Mouse (Mus musculus) heart, embryonic 10.5 days (tissue): Measurements from ENCODE around the gene Cdc5l. TPM values are rescaled to one million over a fixed set of nuclear protein-coding genes. Genes with fewer than 3 reads are reported as not detected.
"Not testable (repeated sequence)": the region's sequence is repeated elsewhere in the genome, so short reads cannot be mapped to it uniquely, and the experiment has no call there.

Source experiments
- DNase-seq: peaks from one replicate; pipeline ENCODE4 v3.0.0-alpha.2; 2017; ENCODE audit warnings: low spot score
- H3K27ac ChIP-seq: fragments of 300-500 bp; sonication (generic); 2 replicates; pipeline ENCODE4 v1.5.1; 2016; ENCODE audit warnings: mild to moderate bottlenecking
- H3K27me3 ChIP-seq: fragments of 300-500 bp; sonication (generic); 2 replicates; pipeline ENCODE4 v1.6.1; 2016; ENCODE audit warnings: mild to moderate bottlenecking; ENCODE audit not compliant: poor library complexity, insufficient read depth, severe bottlenecking
- H3K36me3 ChIP-seq: fragments of 300-500 bp; sonication (generic); 2 replicates; pipeline ENCODE4 v1.6.1; 2016; ENCODE audit warnings: mild to moderate bottlenecking, moderate library complexity
- H3K4me1 ChIP-seq: fragments of 300-500 bp; sonication (generic); 2 replicates; pipeline ENCODE4 v1.6.1; 2016; ENCODE audit warnings: mild to moderate bottlenecking
- H3K4me3 ChIP-seq: fragments of 300-500 bp; sonication (generic); 2 replicates; pipeline ENCODE4 v1.5.1; 2016; ENCODE audit warnings: mild to moderate bottlenecking, moderate library complexity
- H3K9me3 ChIP-seq: fragments of 300-500 bp; sonication (generic); 2 replicates; pipeline ENCODE4 v1.6.1; 2016; ENCODE audit warnings: mild to moderate bottlenecking, moderate library complexity
- WGBS: fragments of 180-500 bp; shearing (Covaris S2); methylation state at CpG from one replicate; pipeline ENCODE4 v1.1.7; 2016; 5-methylcytosine and 5-hydroxymethylcytosine counted together
- polyA plus RNA-seq: library from polyadenylated mRNA; unstranded; fragments of >200 nt; fragmentation: Nextera tagmentation; extraction: Ambion mirVana; gene quantifications from 2 replicates; pipeline ENCODE4 v1.2.1, GENCODE M21; 2016

Cdc5l gene
- polyA plus RNA-seq, 1 experiment from 2014 or later, result 62.8 TPM

DNA sequence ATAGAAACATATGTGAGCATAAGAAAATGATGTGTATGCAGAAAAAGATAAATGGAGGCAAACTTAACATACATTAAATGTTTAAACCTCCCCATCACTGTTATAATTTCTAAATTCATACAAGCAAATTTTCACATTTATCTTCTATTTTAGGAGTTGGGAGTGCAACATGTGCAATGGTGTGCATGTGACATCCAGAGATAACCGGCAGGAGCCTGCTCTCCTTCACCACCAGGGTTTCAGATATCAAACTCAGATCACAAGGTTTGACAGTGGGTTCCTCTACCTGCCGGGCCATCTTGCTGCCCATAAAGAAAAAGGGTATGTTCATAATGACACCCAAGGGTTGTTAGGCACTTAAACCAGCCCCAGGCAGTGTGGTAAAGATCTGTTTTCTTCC is 16.1 kb downstream of the Cdc5l start:
- no peaks in the 10 kb centered on the region for H3K27me3 ChIP-seq
- no peaks in the 10 kb centered on the region for H3K4me1 ChIP-seq
- 74% methylated on average over 2 of the region's 2 CpGs for WGBS
- peaks cover 82% of the 10 kb centered on the region for H3K36me3 ChIP-seq
- no peak overlapping the region for H3K27ac ChIP-seq
- H3K4me3 ChIP-seq, result no peak overlapping the region
- DNase-seq, result no peak
- no peaks in the 10 kb centered on the region for H3K9me3 ChIP-seq

DNA sequence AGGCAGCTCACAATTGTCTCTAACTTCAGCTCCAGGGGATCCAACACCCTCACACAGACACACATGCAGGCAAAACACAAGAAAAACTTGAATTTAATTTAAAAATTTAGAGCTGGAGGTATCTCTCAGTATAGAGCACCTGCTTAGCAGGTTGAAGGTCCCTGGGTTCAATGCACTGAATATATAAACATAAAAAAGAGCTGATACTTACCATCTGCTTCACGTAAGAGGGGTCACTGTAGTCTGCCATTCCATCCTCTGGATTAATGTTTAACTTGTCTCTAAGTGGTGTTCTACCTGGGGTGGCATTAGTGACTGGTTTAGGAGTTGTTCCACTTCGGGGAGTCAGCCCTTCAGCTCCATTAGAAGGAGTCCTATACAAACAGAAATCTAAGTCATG is 21.9 kb downstream of the Cdc5l start:
- not testable (repeated sequence) for H3K9me3 ChIP-seq, DNase-seq, H3K27ac ChIP-seq, H3K4me3 ChIP-seq, H3K27me3 ChIP-seq, H3K4me1 ChIP-seq
- H3K36me3 ChIP-seq, result peaks cover 98% of the 10 kb centered on the region
- 90% methylated on average over 2 of the region's 2 CpGs for WGBS

DNA sequence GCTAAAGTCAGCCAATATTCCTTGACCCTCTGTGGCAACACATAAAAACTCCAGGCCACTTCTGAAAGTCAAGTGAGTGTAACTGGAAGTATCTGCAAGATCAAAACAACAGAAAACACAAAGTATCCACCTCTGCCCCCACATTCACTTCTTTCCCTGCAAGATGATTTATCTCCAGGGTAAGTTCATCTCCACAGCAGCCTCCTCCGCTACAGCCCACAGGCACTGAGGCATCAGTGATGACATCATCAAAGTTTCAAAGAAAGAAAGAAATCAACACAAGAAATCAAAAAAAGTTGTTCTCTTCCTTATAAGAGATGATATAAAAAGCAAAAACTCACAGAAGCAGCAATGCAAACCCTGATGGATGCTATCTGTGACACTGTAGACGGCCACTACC is 24.8 kb downstream of the Cdc5l start:
- no peak for DNase-seq
- H3K27me3 ChIP-seq, result no peaks in the 10 kb centered on the region
- peaks cover 90% of the 10 kb centered on the region for H3K36me3 ChIP-seq
- H3K4me3 ChIP-seq, result no peak overlapping the region
- 93% methylated on average over 2 of the region's 2 CpGs for WGBS
- no peaks in the 10 kb centered on the region for H3K4me1 ChIP-seq
- no peak overlapping the region for H3K27ac ChIP-seq
- no peaks in the 10 kb centered on the region for H3K9me3 ChIP-seq

DNA sequence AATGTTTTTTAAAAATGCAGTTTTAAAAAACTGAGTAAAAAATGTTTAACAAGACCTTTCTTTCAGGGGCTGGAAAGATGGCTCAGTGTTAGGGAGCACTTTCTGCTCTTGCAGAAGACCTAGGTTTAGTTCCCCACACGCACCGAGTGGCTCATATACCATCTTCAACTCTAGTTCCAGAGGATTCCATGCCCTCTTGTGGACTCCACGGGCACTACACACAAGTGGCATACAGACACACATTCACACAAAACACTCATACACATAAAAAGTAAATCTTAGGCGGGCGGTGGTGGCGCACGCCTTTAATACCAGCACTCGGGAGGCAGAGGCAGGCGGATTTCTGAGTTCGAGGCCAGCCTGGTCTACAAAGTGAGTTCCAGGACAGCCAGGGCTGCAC is 27.3 kb downstream of the Cdc5l start:
- H3K9me3 ChIP-seq, result no peaks in the 10 kb centered on the region
- DNase-seq, result no peak
- H3K27me3 ChIP-seq, result no peaks in the 10 kb centered on the region
- peaks cover 77% of the 10 kb centered on the region for H3K36me3 ChIP-seq
- no peak overlapping the region for H3K27ac ChIP-seq
- WGBS, result 96% methylated on average over 10 of the region's 10 CpGs
- peaks cover 3% of the 10 kb centered on the region for H3K4me1 ChIP-seq
- no peak overlapping the region for H3K4me3 ChIP-seq

DNA sequence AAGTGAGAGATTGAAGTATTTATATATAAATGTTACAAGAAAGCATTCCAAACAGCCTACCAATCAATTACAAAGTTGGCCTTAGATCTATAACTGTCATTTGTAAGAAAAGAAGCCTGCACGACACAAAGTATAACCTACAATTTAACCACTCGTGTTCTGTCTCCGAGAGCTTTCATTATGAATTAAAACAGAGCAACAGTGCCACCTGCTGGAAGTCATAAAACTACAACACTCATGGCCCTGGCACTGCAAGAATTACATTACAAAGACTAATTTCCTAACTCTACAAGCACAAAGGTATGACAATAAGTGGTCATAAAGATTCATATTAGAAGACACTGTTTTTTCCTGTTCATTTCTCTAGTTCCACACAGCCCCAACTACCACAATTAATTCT is 30.3 kb downstream of the Cdc5l start:
- no peak for DNase-seq
- peaks cover 25% of the 10 kb centered on the region for H3K4me1 ChIP-seq

DNA sequence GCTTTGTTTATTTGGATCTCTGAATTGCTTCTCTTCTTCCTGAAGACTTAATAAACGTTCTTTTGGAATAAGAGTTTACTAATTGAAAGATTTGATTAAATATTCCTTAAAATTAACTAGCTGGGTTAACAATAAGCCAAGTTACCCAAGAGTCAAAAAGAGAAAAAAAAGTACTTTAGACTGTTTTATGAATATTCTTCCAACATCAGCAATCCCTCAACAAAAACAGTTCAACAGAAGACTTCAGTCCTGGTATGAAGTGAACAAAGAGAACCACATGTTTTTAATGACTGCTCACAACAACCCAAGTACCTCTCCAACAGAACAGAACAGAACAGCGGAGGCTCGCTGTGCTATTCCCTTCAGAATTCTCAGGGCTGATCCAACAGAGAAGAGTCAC is 30.9 kb downstream of the Cdc5l start:
- Histone ChIP-seq H3K4me1 (peaks cover 25% of the 10 kb centered on the region), H3K9me3 (no peaks in the 10 kb centered on the region), H3K36me3 (peaks cover 43% of the 10 kb centered on the region), H3K27me3 (no peaks in the 10 kb centered on the region), H3K4me3 (no peak overlapping the region), H3K27ac (no peak overlapping the region)
- 77% methylated on average over 3 of the region's 3 CpGs for WGBS
- DNase-seq, result no peak

More for the DNA sequence above, 30.3 kb downstream of the Cdc5l start:
- no peaks in the 10 kb centered on the region for H3K27me3 ChIP-seq
- 28% methylated on average over 3 of the region's 3 CpGs for WGBS
- no peak overlapping the region for H3K4me3 ChIP-seq
- no peak overlapping the region for H3K27ac ChIP-seq
- H3K36me3 ChIP-seq, result peaks cover 49% of the 10 kb centered on the region
- no peaks in the 10 kb centered on the region for H3K9me3 ChIP-seq

DNA sequence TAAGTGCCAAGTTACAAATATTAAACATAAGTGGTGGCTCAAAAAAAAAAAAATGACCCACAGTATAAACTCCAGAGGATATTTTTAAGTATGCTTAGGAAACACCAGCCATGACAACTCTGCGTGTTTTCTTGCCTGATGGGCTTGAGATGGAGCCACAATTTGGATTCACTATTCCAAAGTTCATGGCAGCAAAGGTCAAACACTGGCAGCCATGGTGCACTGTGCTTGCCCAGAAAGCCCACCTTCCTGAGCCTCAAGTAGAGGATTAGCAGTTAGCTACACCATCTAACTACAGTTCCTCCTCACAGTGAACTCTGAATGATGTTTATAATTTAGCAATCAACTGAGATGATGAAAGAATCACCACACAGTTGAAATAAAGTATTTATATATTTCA is 31.4 kb downstream of the Cdc5l start:
- DNase-seq, result no peak
- H3K27ac ChIP-seq, result no peak overlapping the region
- H3K4me1 ChIP-seq, result peaks cover 25% of the 10 kb centered on the region
- H3K27me3 ChIP-seq, result no peaks in the 10 kb centered on the region
- no peak overlapping the region for H3K4me3 ChIP-seq
- H3K9me3 ChIP-seq, result no peaks in the 10 kb centered on the region
- H3K36me3 ChIP-seq, result peaks cover 40% of the 10 kb centered on the region
- WGBS, result 89% methylated on average over 1 of the region's 1 CpGs

DNA sequence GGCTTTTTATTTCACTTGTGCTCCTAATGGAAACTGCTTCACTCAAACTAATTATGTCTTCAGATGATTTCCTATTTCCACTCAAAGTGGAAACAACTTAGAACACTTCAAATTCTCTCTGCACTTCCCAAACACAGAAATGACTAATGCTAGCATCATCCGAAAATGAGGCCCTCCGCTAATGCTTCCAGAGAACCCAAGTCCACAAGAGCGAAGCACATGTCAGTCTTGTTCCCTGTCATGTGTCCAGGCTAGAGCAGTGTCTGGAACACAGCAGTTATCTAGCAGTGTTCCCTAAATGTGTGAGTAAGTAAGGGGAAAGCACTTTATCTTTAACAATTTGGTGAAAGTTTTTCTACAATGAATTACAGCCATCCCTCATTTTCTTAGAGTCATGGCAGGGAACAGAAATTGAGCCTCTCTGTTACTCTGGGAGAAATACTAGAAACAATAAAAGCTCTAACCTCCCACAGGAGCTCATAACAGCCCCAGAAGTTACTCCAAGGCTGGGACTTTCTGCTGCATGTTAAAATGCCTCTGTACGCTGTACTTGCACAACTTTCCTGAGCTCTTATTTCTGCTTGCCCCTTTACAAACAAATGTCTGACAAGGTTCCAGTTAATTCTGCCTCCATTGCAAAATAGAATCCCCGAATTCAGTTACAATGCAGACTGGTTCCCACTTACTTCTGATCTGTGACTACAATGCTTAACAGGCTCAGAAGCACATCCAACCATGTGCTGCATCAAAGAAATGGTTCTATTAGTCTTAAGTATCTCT is 32.2 kb downstream of the Cdc5l start:
- Histone ChIP-seq H3K4me3 (no peak overlapping the region), H3K27me3 (no peaks in the 10 kb centered on the region), H3K9me3 (no peaks in the 10 kb centered on the region), H3K36me3 (peaks cover 32% of the 10 kb centered on the region), H3K27ac (no peak overlapping the region), H3K4me1 (peaks cover 25% of the 10 kb centered on the region)
- no peak for DNase-seq
- 79% methylated on average over 5 of the region's 5 CpGs for WGBS

DNA sequence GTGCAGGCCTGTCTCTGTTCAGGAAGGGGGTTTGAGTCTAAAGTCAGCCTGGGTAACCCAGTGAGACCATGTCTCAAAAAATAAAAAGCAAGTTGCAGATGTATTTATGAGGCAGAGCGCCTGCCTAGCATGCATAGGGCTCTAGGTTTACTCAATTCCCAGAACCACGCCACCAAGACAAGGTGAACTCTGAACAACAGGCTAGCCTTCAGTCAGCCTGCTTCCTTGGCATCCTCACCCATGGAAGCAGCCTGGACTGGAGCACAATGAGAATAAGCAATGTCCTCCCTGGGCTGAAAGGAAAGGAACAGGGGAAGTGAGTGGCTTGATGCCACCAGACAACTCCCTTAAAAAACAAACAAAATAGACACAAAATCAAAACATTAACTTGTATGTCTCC is 35.5 kb downstream of the Cdc5l start:
- H3K36me3 ChIP-seq, result peaks cover 23% of the 10 kb centered on the region
- no peaks in the 10 kb centered on the region for H3K9me3 ChIP-seq
- 98% methylated on average over 2 of the region's 2 CpGs for WGBS
- H3K4me3 ChIP-seq, result no peak overlapping the region
- H3K27me3 ChIP-seq, result no peaks in the 10 kb centered on the region
- H3K4me1 ChIP-seq, result peaks cover 25% of the 10 kb centered on the region
- no peak for DNase-seq
- H3K27ac ChIP-seq, result no peak overlapping the region

DNA sequence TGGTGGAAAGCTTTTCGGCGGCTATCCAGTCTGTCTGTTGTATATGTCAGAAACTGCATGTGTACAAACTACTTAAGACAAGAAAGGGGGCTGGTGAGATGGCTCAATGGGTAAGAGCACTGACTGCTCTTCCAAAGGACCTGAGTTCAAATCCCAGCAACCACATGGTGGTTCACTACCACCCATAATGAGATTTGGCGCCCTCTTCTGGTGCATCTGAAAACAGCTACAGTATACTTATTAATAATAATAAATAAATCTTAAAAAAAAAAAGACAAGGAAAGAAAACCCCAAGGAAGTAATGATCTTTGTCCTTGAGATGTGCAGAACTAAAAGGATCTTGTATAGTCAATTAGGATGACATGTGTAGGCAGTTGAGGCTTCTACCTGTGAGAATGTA is 36.0 kb downstream of the Cdc5l start:
- DNase-seq, result no peak
- H3K4me3 ChIP-seq, result no peak overlapping the region
- 72% methylated on average over 3 of the region's 3 CpGs for WGBS
- H3K27ac ChIP-seq, result no peak overlapping the region
- H3K4me1 ChIP-seq, result peaks cover 25% of the 10 kb centered on the region
- peaks cover 23% of the 10 kb centered on the region for H3K36me3 ChIP-seq
- H3K9me3 ChIP-seq, result no peaks in the 10 kb centered on the region
- H3K27me3 ChIP-seq, result no peaks in the 10 kb centered on the region

DNA sequence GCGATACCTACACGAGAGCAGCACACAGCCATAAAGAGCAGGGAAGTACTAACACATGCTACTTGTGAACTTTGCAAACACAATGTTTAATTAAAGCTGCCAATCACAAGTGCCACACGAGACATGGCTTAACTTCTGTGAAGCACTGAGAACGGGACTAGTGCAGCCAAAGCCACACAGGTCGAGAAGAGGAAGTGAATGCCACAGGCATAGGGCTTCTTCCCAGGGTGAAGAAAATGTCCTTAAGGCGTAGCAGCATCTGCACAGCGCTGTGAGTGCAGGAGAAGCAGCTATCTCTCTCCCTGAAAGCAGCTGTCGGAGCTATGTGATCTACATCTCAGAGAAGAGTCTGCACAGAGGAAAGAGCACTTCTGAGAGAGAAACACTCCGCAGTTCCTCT is 38.9 kb downstream of the Cdc5l start:
- Histone ChIP-seq H3K9me3 (no peaks in the 10 kb centered on the region), H3K36me3 (peaks cover 49% of the 10 kb centered on the region), H3K27ac (no peak overlapping the region), H3K4me1 (peaks cover 10% of the 10 kb centered on the region), H3K27me3 (no peaks in the 10 kb centered on the region), H3K4me3 (no peak overlapping the region)
- DNase-seq, result no peak
- WGBS, result 72% methylated on average over 9 of the region's 9 CpGs

DNA sequence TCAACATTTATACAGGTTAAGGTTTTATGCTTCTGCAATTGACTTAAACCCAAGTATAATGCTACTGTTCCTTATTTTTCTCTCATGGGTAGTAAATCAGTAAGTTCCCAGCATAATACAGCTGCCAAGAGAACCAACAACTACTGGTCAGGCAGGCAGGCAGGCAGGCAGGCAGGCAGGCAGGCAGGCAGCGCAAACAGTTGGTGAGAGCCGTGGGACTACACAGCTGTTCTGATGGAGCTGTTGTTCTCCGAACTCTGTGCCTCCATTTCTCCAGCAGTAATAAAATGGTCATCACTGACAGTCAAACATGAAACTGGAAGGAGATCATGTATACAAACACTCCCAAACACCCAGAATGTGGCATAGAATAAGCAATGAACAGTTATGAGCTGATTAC is 39.8 kb downstream of the Cdc5l start:
- no peak for DNase-seq
- Histone ChIP-seq H3K27ac (no peak overlapping the region), H3K36me3 (peaks cover 53% of the 10 kb centered on the region), H3K9me3 (no peaks in the 10 kb centered on the region), H3K4me1 (peaks cover 5% of the 10 kb centered on the region), H3K27me3 (no peaks in the 10 kb centered on the region), H3K4me3 (no peak overlapping the region)
- 90% methylated on average over 3 of the region's 3 CpGs for WGBS

DNA sequence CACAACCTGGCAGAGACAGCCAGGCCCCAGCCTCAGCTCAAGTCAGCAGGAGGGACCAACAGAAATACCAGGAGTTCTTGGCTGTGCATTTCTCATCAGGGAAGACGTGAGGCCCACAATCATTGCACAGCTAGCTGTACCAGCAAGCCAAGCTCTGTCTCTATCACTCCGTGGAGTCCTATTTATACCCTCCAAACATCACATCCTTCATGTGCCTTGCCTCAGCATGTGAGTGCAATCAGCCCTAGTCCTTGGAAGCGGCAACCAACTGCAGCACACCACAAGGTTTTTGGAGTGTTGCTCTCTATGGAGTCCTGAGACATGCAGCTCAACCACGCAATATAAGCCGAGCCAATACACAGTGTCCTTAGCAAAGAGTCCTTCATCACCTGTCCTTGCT is 43.6 kb downstream of the Cdc5l start:
- no peak overlapping the region for H3K4me3 ChIP-seq
- WGBS, result 88% methylated on average over 5 of the region's 5 CpGs
- DNase-seq, result no peak
- H3K36me3 ChIP-seq, result peaks cover 79% of the 10 kb centered on the region
- no peaks in the 10 kb centered on the region for H3K9me3 ChIP-seq
- no peaks in the 10 kb centered on the region for H3K27me3 ChIP-seq
- H3K27ac ChIP-seq, result no peak overlapping the region
- H3K4me1 ChIP-seq, result peaks cover 5% of the 10 kb centered on the region

DNA sequence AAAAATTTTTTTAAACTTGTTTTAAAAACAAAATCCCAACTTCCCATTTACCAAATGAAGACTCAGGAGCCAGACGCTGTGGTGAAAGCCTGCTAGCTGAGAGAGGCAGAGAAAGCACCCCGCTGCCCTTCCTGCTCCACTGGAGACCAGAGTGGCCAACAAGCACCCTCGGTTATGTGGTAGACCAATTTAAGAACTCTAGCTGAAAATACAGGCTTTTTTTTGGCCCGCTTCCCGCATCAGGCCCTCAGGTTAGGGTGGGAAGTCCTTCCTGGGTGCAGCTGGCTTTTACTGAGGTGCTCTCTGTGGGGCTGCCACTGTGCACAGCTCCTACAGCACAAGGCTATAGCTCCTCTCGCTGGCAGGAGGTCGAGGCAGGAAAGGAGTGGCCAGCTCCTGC is 46.6 kb downstream of the Cdc5l start:
- 83% methylated on average over 7 of the region's 7 CpGs for WGBS
- H3K9me3 ChIP-seq, result no peaks in the 10 kb centered on the region
- peaks cover 5% of the 10 kb centered on the region; the same call in 1 of the 2 replicates for H3K4me1 ChIP-seq
- no peaks in the 10 kb centered on the region for H3K27me3 ChIP-seq
- no peak for DNase-seq
- H3K36me3 ChIP-seq, result peaks cover 65% of the 10 kb centered on the region
- H3K27ac ChIP-seq, result no peak overlapping the region
- H3K4me3 ChIP-seq, result no peak overlapping the region
